11 mouse cellular contexts compared by ENCODE assay signal in the genomic region with DNA sequence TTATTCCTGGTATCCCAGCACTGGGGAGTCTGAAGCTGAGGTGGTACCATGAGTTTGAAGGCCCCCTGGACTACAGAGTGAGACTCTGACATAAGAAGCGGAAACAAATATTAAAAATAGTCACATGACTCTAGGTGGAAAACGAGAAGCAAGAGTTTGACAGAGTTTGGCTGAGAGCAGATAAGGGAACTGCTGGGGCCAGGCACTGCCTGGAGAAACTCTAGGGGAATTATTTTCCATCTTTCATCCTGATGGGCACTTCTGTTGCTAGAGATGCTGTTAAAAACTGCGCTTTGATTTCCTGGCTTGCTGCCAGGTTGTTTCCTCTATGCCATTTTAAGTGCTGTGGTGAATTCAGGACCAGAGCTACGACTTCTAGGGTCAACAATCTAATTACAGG.
DNase-seq lines count a peak whose midpoint lies in the region; ATAC-seq lines count a peak whose summit lies in the region.
"Had no signal": no experiment of that assay in that cellular context is flagged by ENCODE, and none has a peak within 500 bp of the region (broad histone marks: within the 10 kb centered on the region; RNA-seq: fewer than 3 reads in every experiment).

No protein-coding gene starts in this region.

- H3K9me3 ChIP-seq in embryonic facial prominence, embryonic 11.5 days (replicated peaks; ENCODE audit: control insufficient read depth, low read length), result no peaks in the 10 kb centered on the region
- H3K9me3 ChIP-seq in embryonic facial prominence, embryonic 10.5 days, result no peaks in the 10 kb centered on the region
- no peaks in the 10 kb centered on the region for H3K9me3 ChIP-seq in midbrain, embryonic 14.5 days (ENCODE audit: control insufficient read depth, low read length)
- no peaks in the 10 kb centered on the region for H3K9me3 ChIP-seq in midbrain, embryonic 10.5 days (replicated peaks)
- H3K9me3 ChIP-seq: embryonic facial prominence, embryonic 13.5 days; liver, embryonic 15.5 days had no signal

- no peak overlapping the region for H3K27ac ChIP-seq in embryonic facial prominence, embryonic 11.5 days (replicated peaks; ENCODE audit: low read depth, low read length)
- H3K27ac ChIP-seq in embryonic facial prominence, embryonic 10.5 days (replicated peaks), result no peak overlapping the region
- no peak overlapping the region for H3K27ac ChIP-seq in midbrain, embryonic 14.5 days (replicated peaks; ENCODE audit: low read depth, low read length)
- H3K27ac ChIP-seq in midbrain, embryonic 10.5 days (replicated peaks), result no peak overlapping the region
- H3K27ac ChIP-seq: embryonic facial prominence, embryonic 13.5 days; liver, embryonic 15.5 days had no signal

- no peak overlapping the region for H3K4me3 ChIP-seq in embryonic facial prominence, embryonic 11.5 days (ENCODE audit: low read depth, low read length)
- H3K4me3 ChIP-seq in embryonic facial prominence, embryonic 10.5 days, result no peak overlapping the region
- no peak overlapping the region for H3K4me3 ChIP-seq in midbrain, embryonic 14.5 days (replicated peaks; ENCODE audit: low read depth, low read length)
- H3K4me3 ChIP-seq in midbrain, embryonic 10.5 days, result no peak overlapping the region
- H3K4me3 ChIP-seq: embryonic facial prominence, embryonic 13.5 days; liver, embryonic 15.5 days had no signal

- H3K9ac ChIP-seq in embryonic facial prominence, embryonic 11.5 days (replicated peaks; ENCODE audit: low read length), result no peak overlapping the region
- H3K9ac ChIP-seq in midbrain, embryonic 14.5 days (replicated peaks; ENCODE audit: low read length), result no peak overlapping the region
- H3K9ac ChIP-seq: embryonic facial prominence, embryonic 13.5 days; liver, embryonic 15.5 days had no signal

- ATAC-seq in embryonic facial prominence, embryonic 11.5 days (replicated peaks; ENCODE audit: insufficient number of reproducible peaks, low FRiP score, low TSS enrichment, low read depth), result no peak
- ATAC-seq in midbrain, embryonic 14.5 days (ENCODE audit: low FRiP score, low TSS enrichment), result no peak

- DNase-seq in embryonic facial prominence, embryonic 11.5 days (ENCODE audit: low spot score), result peak; percentile 37
- no peak for DNase-seq in embryonic facial prominence, embryonic 10.5 days (ENCODE audit: low spot score)
- DNase-seq in midbrain, embryonic 14.5 days, result peak; percentile 59
- no peak for DNase-seq in midbrain, embryonic 10.5 days (ENCODE audit: low spot score)
- peak; percentile 38 to 61 for DNase-seq in kidney, postnatal 4 days
- peak; percentile 75 for DNase-seq in splenic B cell, adult 2 months (ENCODE audit: low read depth, low spot score)
- DNase-seq in urinary bladder, postnatal 10 days (ENCODE audit: low spot score), result no peak
- no peak for DNase-seq in left cerebral cortex, adult 18-20 months (ENCODE audit: low spot score in 2 of 2)
- DNase-seq: adrenal gland, postnatal 10 days had no signal

- H3K27me3 ChIP-seq in embryonic facial prominence, embryonic 11.5 days (ENCODE audit: control insufficient read depth, insufficient read depth, low read length), result no peaks in the 10 kb centered on the region
- H3K27me3 ChIP-seq in embryonic facial prominence, embryonic 10.5 days (replicated peaks; ENCODE audit: low read depth, poor library complexity, severe bottlenecking), result no peaks in the 10 kb centered on the region
- no peaks in the 10 kb centered on the region for H3K27me3 ChIP-seq in midbrain, embryonic 14.5 days (ENCODE audit: control insufficient read depth, insufficient read depth, low read length)
- no peaks in the 10 kb centered on the region for H3K27me3 ChIP-seq in midbrain, embryonic 10.5 days (ENCODE audit: low read depth, poor library complexity, severe bottlenecking)
- H3K27me3 ChIP-seq in splenic B cell, adult 2 months (ENCODE audit: control insufficient read depth, insufficient read depth, low read length, poor library complexity, severe bottlenecking), result no peaks in the 10 kb centered on the region
- H3K27me3 ChIP-seq: embryonic facial prominence, embryonic 13.5 days; liver, embryonic 15.5 days had no signal

- no peak overlapping the region for H3K4me2 ChIP-seq in embryonic facial prominence, embryonic 11.5 days (ENCODE audit: low read depth, low read length)
- no peak overlapping the region for H3K4me2 ChIP-seq in midbrain, embryonic 14.5 days (ENCODE audit: low read length)
- H3K4me2 ChIP-seq: embryonic facial prominence, embryonic 13.5 days; liver, embryonic 15.5 days had no signal

- no peaks in the 10 kb centered on the region for H3K36me3 ChIP-seq in embryonic facial prominence, embryonic 11.5 days (replicated peaks; ENCODE audit: control insufficient read depth, insufficient read depth, low read depth, low read length)
- H3K36me3 ChIP-seq in embryonic facial prominence, embryonic 10.5 days (replicated peaks), result no peaks in the 10 kb centered on the region
- no peaks in the 10 kb centered on the region for H3K36me3 ChIP-seq in midbrain, embryonic 14.5 days (ENCODE audit: control insufficient read depth, insufficient read depth, low read length)
- no peaks in the 10 kb centered on the region for H3K36me3 ChIP-seq in midbrain, embryonic 10.5 days
- H3K36me3 ChIP-seq in splenic B cell, adult 2 months (ENCODE audit: control insufficient read depth, insufficient read depth, low read length, poor library complexity, severe bottlenecking), result no peaks in the 10 kb centered on the region
- H3K36me3 ChIP-seq: embryonic facial prominence, embryonic 13.5 days; liver, embryonic 15.5 days had no signal

- WGBS in embryonic facial prominence, embryonic 11.5 days, result 54% methylated on average over 4 of the region's 4 CpGs
- WGBS in embryonic facial prominence, embryonic 10.5 days, result 62% methylated on average over 4 of the region's 4 CpGs
- 54% methylated on average over 4 of the region's 4 CpGs for WGBS in midbrain, embryonic 14.5 days
- 75% methylated on average over 4 of the region's 4 CpGs for WGBS in midbrain, embryonic 10.5 days

- H3K4me1 ChIP-seq in embryonic facial prominence, embryonic 11.5 days (ENCODE audit: control insufficient read depth, insufficient read depth, low read length), result no peaks in the 10 kb centered on the region
- H3K4me1 ChIP-seq in embryonic facial prominence, embryonic 10.5 days, result no peaks in the 10 kb centered on the region; the same call in 1 of the 2 replicates
- no peaks in the 10 kb centered on the region for H3K4me1 ChIP-seq in midbrain, embryonic 14.5 days (ENCODE audit: control insufficient read depth, insufficient read depth, low read length)
- no peaks in the 10 kb centered on the region for H3K4me1 ChIP-seq in midbrain, embryonic 10.5 days

Comparison
In these comparisons a context has a peak if more than half of its experiments do, and no peak if none do; other contexts are left out.
1. DNase-seq: peak in embryonic facial prominence, embryonic 11.5 days (single experiment), midbrain, embryonic 14.5 days (single experiment), kidney, postnatal 4 days (2 of 2) and splenic B cell, adult 2 months (single experiment); none in embryonic facial prominence, embryonic 10.5 days (single experiment), midbrain, embryonic 10.5 days (single experiment), urinary bladder, postnatal 10 days (single experiment) and left cerebral cortex, adult 18-20 months (0 of 2).